Mouse (Mus musculus) ES-E14 (cell line): ENCODE results near the gene Fry. TPM values are rescaled to one million over a fixed set of nuclear protein-coding genes. Genes with fewer than 3 reads are reported as not detected.

ENCODE experiments used
- DNase-seq: peaks from one replicate; pipeline ENCODE4 v3.0.0-alpha.2; 2013; ENCODE audit warnings: low read depth, low spot score
- H3K27ac ChIP-seq: 2 replicates; pipeline ENCODE4 v1.5.1; 2012; ENCODE audit warnings: low read depth, mild to moderate bottlenecking, low read length, moderate library complexity, mixed read lengths; ENCODE audit not compliant: poor library complexity, insufficient read depth, severe bottlenecking
- H3K36me3 ChIP-seq: 2 replicates; pipeline ENCODE4 v1.6.1; 2012; ENCODE audit warnings: mild to moderate bottlenecking, low read length, moderate library complexity, mixed read lengths; ENCODE audit not compliant: control insufficient read depth, poor library complexity, insufficient read depth, severe bottlenecking
- H3K4me1 ChIP-seq, 2 experiments: fragments of 150-350 bp in 1 of 2; sonication (generic) in 1 of 2; 2 replicates each; pipeline ENCODE4 v1.6.1; 2012; ENCODE audit warnings: low read length in 2 of 2, mild to moderate bottlenecking in 1 of 2, mixed read lengths in 1 of 2; ENCODE audit not compliant: control insufficient read depth in 2 of 2, insufficient read depth in 2 of 2, poor library complexity in 1 of 2
- H3K4me3 ChIP-seq, 2 experiments: fragments of 150-350 bp in 1 of 2; sonication (generic) in 1 of 2; 2 replicates each; pipeline ENCODE4 v1.5.1; 2012; ENCODE audit warnings: low read length in 2 of 2, low read depth in 1 of 2, mild to moderate bottlenecking in 1 of 2, mixed read lengths in 1 of 2; ENCODE audit not compliant: insufficient read depth in 1 of 2, poor library complexity in 1 of 2, severe bottlenecking in 1 of 2
- H3K9ac ChIP-seq: 2 replicates; pipeline ENCODE4 v1.6.1; 2012; ENCODE audit warnings: low read depth, mild to moderate bottlenecking, low read length, mixed read lengths; ENCODE audit not compliant: poor library complexity, insufficient read depth, severe bottlenecking
- H3K9me3 ChIP-seq: fragments of 150-350 bp; sonication (generic); 2 replicates; pipeline ENCODE4 v1.6.1; 2012; ENCODE audit warnings: low read depth, mild to moderate bottlenecking, low read length; ENCODE audit not compliant: control insufficient read depth, insufficient read depth
- CHD2 ChIP-seq: IDR thresholded peaks from 2 replicates; pipeline ENCODE4 v1.6.1; 2014; ENCODE audit warnings: mild to moderate bottlenecking, low read depth, low read length, inconsistent platforms
- HCFC1 ChIP-seq: IDR thresholded peaks from 2 replicates; pipeline ENCODE4 v1.6.1; 2012; ENCODE audit warnings: low read length, inconsistent platforms, borderline replicate concordance; ENCODE audit not compliant: insufficient read depth
- MAFK ChIP-seq: IDR thresholded peaks from 2 replicates; pipeline ENCODE4 v1.6.1; 2014; ENCODE audit warnings: mild to moderate bottlenecking, low read depth, low read length, inconsistent platforms; ENCODE audit not compliant: insufficient read depth
- ZC3H11A ChIP-seq: IDR thresholded peaks from 2 replicates; pipeline ENCODE4 v1.6.1; 2012; ENCODE audit warnings: low read depth, mild to moderate bottlenecking, inconsistent platforms, low read length, borderline replicate concordance
- ZNF384 ChIP-seq: IDR thresholded peaks from 2 replicates; pipeline ENCODE4 v1.6.1; 2012; ENCODE audit warnings: low read depth, low read length, inconsistent platforms
- in situ Hi-C, 2 experiments: fragments of 600-800 bp; cut with MboI; formaldehyde crosslinking; loops; one replicate each; pipeline ENCODE4 v1.15.1; 2025; ENCODE audit warnings: low sequenced_read_pairs in 2 of 2, inconsistent platforms in 1 of 2; ENCODE audit not compliant: unreplicated experiment in 2 of 2
- total RNA-seq: library from RNA; depleted of rRNA; stranded (reverse); fragments of 300-350 nt; gene quantifications from 2 replicates; pipeline ENCODE4 v1.2.3, GENCODE M21; 2012

Fry gene
- total RNA-seq, 1 experiment = 8.4 TPM

DNA sequence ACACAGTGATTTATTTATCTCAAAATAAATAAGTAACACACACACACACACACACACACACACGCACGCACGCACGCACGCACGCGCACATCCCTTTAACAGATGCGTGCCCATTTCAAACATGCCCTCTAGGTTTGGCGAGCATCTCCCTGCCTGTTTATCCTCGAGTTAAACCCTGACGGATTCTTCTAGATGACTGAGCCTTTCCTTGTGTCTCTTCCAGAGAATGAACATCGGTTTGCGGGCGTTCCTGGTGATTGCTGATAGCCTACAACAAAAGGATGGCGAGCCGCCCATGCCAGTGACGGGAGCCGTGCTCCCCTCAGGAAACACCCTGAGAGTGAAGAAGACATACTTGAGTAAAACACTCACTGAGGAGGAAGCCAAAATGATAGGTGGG, 260.1 kb downstream of the Fry start:
- TF ChIP-seq HCFC1 (no peak), ZNF384 (no peak), ZC3H11A (no peak)
- Histone ChIP-seq H3K4me3 (no peak overlapping the region), H3K9ac (no peak overlapping the region), H3K4me1 (no peaks in the 10 kb centered on the region), H3K27ac (no peak overlapping the region), H3K9me3 (no peaks in the 10 kb centered on the region), H3K36me3 (no peaks in the 10 kb centered on the region; the same call in 1 of the 2 replicates)
- no peak for DNase-seq
- in situ Hi-C loops = no loop called here

DNA sequence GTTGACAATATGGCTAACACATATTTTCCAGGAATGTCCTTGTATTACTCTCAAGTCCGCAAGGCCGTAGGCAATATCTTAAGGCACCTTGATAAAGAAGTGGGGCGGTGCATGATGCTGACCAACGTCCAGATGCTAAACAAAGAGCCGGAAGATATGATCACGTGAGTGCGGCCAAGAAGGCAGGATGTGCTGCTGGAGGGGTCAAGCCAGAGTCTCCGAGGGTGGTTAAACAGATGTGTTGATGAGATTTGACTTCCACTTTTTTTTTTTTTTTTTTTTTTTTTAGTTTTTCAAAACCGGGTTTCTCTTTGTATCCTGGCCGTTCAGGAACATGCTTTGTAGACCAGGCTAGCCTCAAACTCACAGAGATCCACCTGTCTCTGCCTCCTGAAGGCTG, 262.3 kb downstream of the Fry start:
- no peak overlapping the region for H3K27ac ChIP-seq
- no peak for DNase-seq
- H3K9me3 ChIP-seq = no peaks in the 10 kb centered on the region
- in situ Hi-C loops = no loop called here
- no peaks in the 10 kb centered on the region; the same call in 1 of the 2 replicates for H3K36me3 ChIP-seq
- H3K4me1 ChIP-seq = no peaks in the 10 kb centered on the region
- H3K4me3 ChIP-seq = no peak overlapping the region
- no peak overlapping the region for H3K9ac ChIP-seq
- TF ChIP-seq ZNF384 (0 out of 2 replicates have a peak, but pooled peaks have one; percentile 10), CHD2 (no peak)

DNA sequence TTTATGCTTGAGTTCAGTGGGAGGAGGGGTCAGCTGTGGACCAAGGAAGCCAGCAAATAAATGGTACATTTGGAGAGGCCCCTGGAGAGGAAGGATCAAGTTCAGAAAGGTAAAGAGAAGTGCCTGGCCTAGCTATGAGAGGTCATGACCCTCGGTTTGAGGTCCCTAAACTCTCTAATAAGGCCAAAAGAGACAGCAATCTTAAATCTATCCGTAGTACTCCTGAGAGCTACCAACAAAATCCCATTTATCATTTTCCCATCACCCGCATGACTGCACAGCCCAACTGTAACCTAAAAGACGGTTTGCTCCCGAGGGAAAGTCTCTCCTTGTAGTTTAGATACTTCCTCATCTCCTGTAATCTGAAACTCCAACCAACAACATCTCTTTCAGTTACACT, 264.0 kb downstream of the Fry start:
- no peak overlapping the region for H3K9ac ChIP-seq
- H3K4me3 ChIP-seq = no peak overlapping the region
- in situ Hi-C loops = no loop called here
- TF ChIP-seq MAFK (no peak), HCFC1 (no peak), ZC3H11A (no peak), ZNF384 (no peak), CHD2 (no peak)
- no peak overlapping the region for H3K27ac ChIP-seq
- no peaks in the 10 kb centered on the region for H3K9me3 ChIP-seq
- DNase-seq = no peak
- no peaks in the 10 kb centered on the region; the same call in 1 of the 2 replicates for H3K36me3 ChIP-seq
- H3K4me1 ChIP-seq = no peaks in the 10 kb centered on the region

DNA sequence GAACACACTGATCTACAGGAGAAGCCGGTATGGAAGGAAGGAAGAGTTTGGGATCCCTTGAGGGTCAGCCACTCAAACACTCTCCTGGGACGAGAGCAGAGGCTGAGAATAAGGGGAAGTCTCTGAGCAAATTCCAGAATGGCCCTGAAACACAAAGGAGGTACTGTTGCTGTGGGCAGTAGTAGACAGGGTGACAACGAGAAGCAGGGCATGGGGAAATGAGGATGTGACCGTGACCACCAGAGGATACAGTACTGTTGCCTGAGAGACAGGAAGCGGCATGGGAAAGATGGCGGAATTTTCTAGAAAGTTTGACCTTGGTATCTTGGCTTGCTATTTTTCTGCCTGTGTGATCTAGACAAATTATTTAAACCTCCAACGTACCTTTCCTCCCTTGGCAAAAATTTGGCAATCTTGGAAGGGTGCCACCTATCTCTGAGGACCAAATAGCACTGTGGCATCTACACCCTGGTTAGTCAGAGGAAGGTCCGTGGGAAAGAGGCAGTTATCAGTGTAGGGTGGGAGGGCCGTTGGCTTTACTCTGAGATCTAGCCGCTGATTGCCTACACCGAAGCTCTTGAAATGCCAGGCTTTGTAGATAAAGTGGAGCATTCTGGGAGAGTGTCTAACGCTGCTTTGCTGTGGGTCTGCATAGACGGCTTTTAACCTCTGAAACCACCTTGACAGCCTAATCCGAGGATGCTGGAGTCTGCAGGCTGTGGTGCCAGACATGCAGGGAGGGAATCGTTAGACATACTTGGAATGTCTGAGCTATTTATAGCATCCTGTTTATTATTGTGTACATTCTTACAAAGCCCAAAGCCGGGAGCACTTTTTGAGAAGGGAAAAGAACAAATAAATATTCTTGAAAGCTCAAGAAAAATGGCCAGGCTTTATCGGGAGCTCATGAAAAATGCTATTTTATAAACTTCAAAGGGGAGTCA, 266.1 kb downstream of the Fry start:
- H3K4me3 ChIP-seq = no peak overlapping the region
- peaks cover 0 to 2% of the 10 kb centered on the region in 2 experiments; a peak in 1 of 4 replicates for H3K4me1 ChIP-seq
- H3K36me3 ChIP-seq = no peaks in the 10 kb centered on the region; the same call in 1 of the 2 replicates
- no peaks in the 10 kb centered on the region for H3K9me3 ChIP-seq
- H3K9ac ChIP-seq = no peak overlapping the region
- DNase-seq = no peak
- no peak for TF ChIP-seq ZNF384
- no peak for TF ChIP-seq ZC3H11A
- no peak for TF ChIP-seq CHD2
- no peak for TF ChIP-seq HCFC1
- no peak for TF ChIP-seq MAFK
- no peak overlapping the region for H3K27ac ChIP-seq
- in situ Hi-C loops = no loop called here

DNA sequence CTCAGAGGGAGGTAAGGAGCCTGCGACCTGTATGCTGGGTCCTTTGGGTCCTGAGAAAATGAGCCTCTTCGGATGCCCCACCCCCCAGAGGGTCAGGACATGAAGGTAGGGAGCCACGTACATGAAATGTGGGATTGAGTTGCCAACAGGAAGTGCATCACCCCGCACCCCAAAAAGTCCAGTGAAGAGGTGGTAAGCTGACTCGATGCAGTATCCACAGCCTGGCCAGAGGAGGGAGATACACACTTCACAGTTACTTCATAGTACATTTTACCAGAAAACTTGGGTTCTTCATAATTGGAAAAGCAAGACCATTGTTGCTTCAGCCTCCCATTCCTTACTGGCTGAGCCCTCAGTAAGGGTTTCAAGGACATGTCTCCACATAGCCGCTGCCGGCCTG, 266.8 kb downstream of the Fry start:
- H3K4me1 ChIP-seq = peaks cover 0 to 2% of the 10 kb centered on the region in 2 experiments; a peak in 1 of 4 replicates
- H3K9ac ChIP-seq = no peak overlapping the region
- no peaks in the 10 kb centered on the region for H3K9me3 ChIP-seq
- no peak overlapping the region for H3K27ac ChIP-seq
- in situ Hi-C loops = no loop called here
- TF ChIP-seq ZC3H11A (no peak), ZNF384 (no peak), MAFK (no peak)
- no peak overlapping the region for H3K4me3 ChIP-seq
- no peak for DNase-seq
- no peaks in the 10 kb centered on the region; the same call in 1 of the 2 replicates for H3K36me3 ChIP-seq
